Mouse (Mus musculus): ENCODE data around the gene Gm20837. TPM values are rescaled to one million over a fixed set of nuclear protein-coding genes. Genes with fewer than 3 reads are reported as not detected.
"Not testable (repeated sequence)": the region's sequence is repeated elsewhere in the genome, so short reads cannot be mapped to it uniquely, and the experiment has no call there.

The Gm20837 gene
- not detected for total RNA-seq (2018; cell fraction: chromatin; rRNA removed)
- total RNA-seq (2018; cell fraction: cytosol; rRNA removed) = not detected
- not detected for total RNA-seq (2018; cell fraction: nucleus; rRNA removed)
- polyA plus RNA-seq (2018) = not detected in 3 replicates

- H3K4me3 ChIP-seq (ENCODE audit: inconsistent target); H3K36me3 ChIP-seq (ENCODE audit: inconsistent target); H3K27ac ChIP-seq; H3K79me2 ChIP-seq (ENCODE audit: inconsistent target): not testable (repeated sequence)
- no CpG with 5 or more reads among the region's 7 CpGs for WGBS (ENCODE audit: missing documents)
Observed at GRCm38 (mm10) chrY:90400948-90401347, at the start of gene Gm20837. Gm20837 (plus strand) TSS chrY:90401248.
